Mouse (Mus musculus): ENCODE measurements around the gene Sesn3. TPM values are rescaled to one million over a fixed set of nuclear protein-coding genes. Genes with fewer than 3 reads are reported as not detected.

Sesn3 gene
- polyA plus RNA-seq, 1 experiment from 2014 or later, result 16.9 TPM

- Histone ChIP-seq H3K4me2 (replicated peaks; ENCODE audit: low read depth, low read length) (no peak overlapping the region), H3K4me3 (ENCODE audit: low read length) (no peak overlapping the region), H3K27ac (ENCODE audit: low read length) (peak overlapping the region; percentile 87), H3K9ac (replicated peaks; ENCODE audit: low read length) (no peak overlapping the region), H3K27me3 (ENCODE audit: insufficient read depth, low read length) (no peaks in the 10 kb centered on the region), H3K4me1 (ENCODE audit: insufficient read depth, low read length) (peaks cover 44% of the 10 kb centered on the region), H3K36me3 (ENCODE audit: insufficient read depth, low read length) (no peaks in the 10 kb centered on the region), H3K9me3 (ENCODE audit: low read length) (no peaks in the 10 kb centered on the region)
- 0 out of 2 replicates have a peak, but pooled peaks have one; percentile 39 for ATAC-seq (ENCODE audit: low FRiP score, low TSS enrichment)
- WGBS, result 43% methylated on average over 12 of the region's 12 CpGs
Measured at GRCm38 (mm10) chr9:14247480-14248208, 27.2 kb upstream of the Sesn3 start.

- ATAC-seq (ENCODE audit: low FRiP score, low TSS enrichment), result no peak
- H3K4me3 ChIP-seq (ENCODE audit: low read length), result no peak overlapping the region
- H3K4me2 ChIP-seq (replicated peaks; ENCODE audit: low read depth, low read length), result no peak overlapping the region
- H3K9me3 ChIP-seq (ENCODE audit: low read length), result no peaks in the 10 kb centered on the region
- H3K9ac ChIP-seq (replicated peaks; ENCODE audit: low read length), result no peak overlapping the region
- peaks cover 44% of the 10 kb centered on the region for H3K4me1 ChIP-seq (ENCODE audit: insufficient read depth, low read length)
- peak overlapping the region; percentile 87 for H3K27ac ChIP-seq (ENCODE audit: low read length)
- H3K27me3 ChIP-seq (ENCODE audit: insufficient read depth, low read length), result no peaks in the 10 kb centered on the region
- no peaks in the 10 kb centered on the region for H3K36me3 ChIP-seq (ENCODE audit: insufficient read depth, low read length)
- 51% methylated on average over 3 of the region's 3 CpGs for WGBS
Measured at GRCm38 (mm10) chr9:14248209-14248596, 26.7 kb upstream of the Sesn3 start.

- ATAC-seq (ENCODE audit: low FRiP score, low TSS enrichment), result no peak
- H3K27me3 ChIP-seq (ENCODE audit: insufficient read depth, low read length), result no peaks in the 10 kb centered on the region
- H3K27ac ChIP-seq (ENCODE audit: low read length), result no peak overlapping the region
- WGBS, result 35% methylated on average over 3 of the region's 3 CpGs
- no peaks in the 10 kb centered on the region for H3K36me3 ChIP-seq (ENCODE audit: insufficient read depth, low read length)
- no peak overlapping the region for H3K4me3 ChIP-seq (ENCODE audit: low read length)
- no peaks in the 10 kb centered on the region for H3K4me1 ChIP-seq (ENCODE audit: insufficient read depth, low read length)
- H3K9ac ChIP-seq (replicated peaks; ENCODE audit: low read length), result no peak overlapping the region
- H3K9me3 ChIP-seq (ENCODE audit: low read length), result peaks cover 4% of the 10 kb centered on the region; the same call in 1 of the 2 replicates
- no peak overlapping the region for H3K4me2 ChIP-seq (replicated peaks; ENCODE audit: low read depth, low read length)
Measured at GRCm38 (mm10) chr9:14261150-14261549, 13.7 kb upstream of the Sesn3 start.

GRCm38 (mm10) chr9:14262568-14262972 is 12.3 kb upstream of the Sesn3 start:
- H3K4me2 ChIP-seq (replicated peaks; ENCODE audit: low read depth, low read length), result no peak overlapping the region
- no peaks in the 10 kb centered on the region for H3K4me1 ChIP-seq (ENCODE audit: insufficient read depth, low read length)
- WGBS, result 69% methylated on average over 4 of the region's 4 CpGs
- H3K27me3 ChIP-seq (ENCODE audit: insufficient read depth, low read length), result no peaks in the 10 kb centered on the region
- no peak overlapping the region for H3K9ac ChIP-seq (replicated peaks; ENCODE audit: low read length)
- no peak for ATAC-seq (ENCODE audit: low FRiP score, low TSS enrichment)
- peaks cover 4% of the 10 kb centered on the region; the same call in 1 of the 2 replicates for H3K9me3 ChIP-seq (ENCODE audit: low read length)
- no peak overlapping the region for H3K4me3 ChIP-seq (ENCODE audit: low read length)
- no peak overlapping the region for H3K27ac ChIP-seq (ENCODE audit: low read length)
- H3K36me3 ChIP-seq (ENCODE audit: insufficient read depth, low read length), result no peaks in the 10 kb centered on the region

GRCm38 (mm10) chr9:14266470-14266869 is 8.4 kb upstream of the Sesn3 start:
- whole genome bisulfite sequencing, result 45% methylated on average over 2 of the region's 2 CpGs

GRCm38 (mm10) chr9:14268578-14268977 is 6.3 kb upstream of the Sesn3 start:
- ATAC-seq (ENCODE audit: low FRiP score, low TSS enrichment), result no peak
- whole genome bisulfite sequencing, result 71% methylated on average over 2 of the region's 2 CpGs
- H3K27ac ChIP-seq (ENCODE audit: low read length), result no peak overlapping the region
- H3K4me2 ChIP-seq (replicated peaks; ENCODE audit: low read depth, low read length), result no peak overlapping the region
- H3K4me1 ChIP-seq (ENCODE audit: insufficient read depth, low read length), result no peaks in the 10 kb centered on the region
- H3K4me3 ChIP-seq (ENCODE audit: low read length), result no peak overlapping the region
- no peak overlapping the region for H3K9ac ChIP-seq (replicated peaks; ENCODE audit: low read length)
- no peaks in the 10 kb centered on the region for H3K36me3 ChIP-seq (ENCODE audit: insufficient read depth, low read length)
- no peaks in the 10 kb centered on the region for H3K27me3 ChIP-seq (ENCODE audit: insufficient read depth, low read length)
- peaks cover 4% of the 10 kb centered on the region; the same call in 1 of the 2 replicates for H3K9me3 ChIP-seq (ENCODE audit: low read length)

More at GRCm38 (mm10) chr9:14266470-14266869, 8.4 kb upstream of the Sesn3 start:
- Histone ChIP-seq H3K4me1 (ENCODE audit: insufficient read depth, low read length) (no peaks in the 10 kb centered on the region), H3K4me3 (ENCODE audit: low read length) (no peak overlapping the region), H3K9me3 (ENCODE audit: low read length) (peaks cover 4% of the 10 kb centered on the region; the same call in 1 of the 2 replicates), H3K36me3 (ENCODE audit: insufficient read depth, low read length) (no peaks in the 10 kb centered on the region), H3K27ac (ENCODE audit: low read length) (no peak overlapping the region), H3K27me3 (ENCODE audit: insufficient read depth, low read length) (no peaks in the 10 kb centered on the region), H3K4me2 (replicated peaks; ENCODE audit: low read depth, low read length) (no peak overlapping the region), H3K9ac (replicated peaks; ENCODE audit: low read length) (no peak overlapping the region)
- no peak for ATAC-seq (ENCODE audit: low FRiP score, low TSS enrichment)

GRCm38 (mm10) chr9:14272921-14273320 is 1.9 kb upstream of the Sesn3 start:
- H3K4me2 ChIP-seq (replicated peaks; ENCODE audit: low read depth, low read length), result no peak overlapping the region
- 63% methylated on average over 1 of the region's 1 CpGs for WGBS
- H3K9me3 ChIP-seq (ENCODE audit: low read length), result no peaks in the 10 kb centered on the region
- ATAC-seq (ENCODE audit: low FRiP score, low TSS enrichment), result no peak
- H3K4me1 ChIP-seq (ENCODE audit: insufficient read depth, low read length), result peaks cover 6% of the 10 kb centered on the region; the same call in 1 of the 2 replicates
- no peak overlapping the region for H3K27ac ChIP-seq (ENCODE audit: low read length)
- no peak overlapping the region for H3K4me3 ChIP-seq (ENCODE audit: low read length)
- H3K36me3 ChIP-seq (ENCODE audit: insufficient read depth, low read length), result no peaks in the 10 kb centered on the region
- no peak overlapping the region for H3K9ac ChIP-seq (replicated peaks; ENCODE audit: low read length)
- H3K27me3 ChIP-seq (ENCODE audit: insufficient read depth, low read length), result no peaks in the 10 kb centered on the region

- no peak for ATAC-seq (ENCODE audit: low FRiP score, low TSS enrichment)
- peak overlapping the region; percentile 97 for H3K27ac ChIP-seq (ENCODE audit: low read length)
- peak overlapping the region; percentile 71 for H3K9ac ChIP-seq (replicated peaks; ENCODE audit: low read length)
- peak overlapping the region; percentile 58 for H3K4me2 ChIP-seq (replicated peaks; ENCODE audit: low read depth, low read length)
- WGBS, result 47% methylated on average over 5 of the region's 5 CpGs
- no peaks in the 10 kb centered on the region for H3K36me3 ChIP-seq (ENCODE audit: insufficient read depth, low read length)
- no peaks in the 10 kb centered on the region for H3K9me3 ChIP-seq (ENCODE audit: low read length)
- H3K27me3 ChIP-seq (ENCODE audit: insufficient read depth, low read length), result no peaks in the 10 kb centered on the region
- peaks cover 9% of the 10 kb centered on the region for H3K4me1 ChIP-seq (ENCODE audit: insufficient read depth, low read length)
- peak overlapping the region; percentile 75 for H3K4me3 ChIP-seq (ENCODE audit: low read length)
Measured at GRCm38 (mm10) chr9:14274586-14274985, 281 bp upstream of the Sesn3 start.

GRCm38 (mm10) chr9:14275792-14276480 is 1.1 kb downstream of the Sesn3 start:
- peak overlapping the region; percentile 86 for H3K9ac ChIP-seq (replicated peaks; ENCODE audit: low read length)
- H3K4me2 ChIP-seq (replicated peaks; ENCODE audit: low read depth, low read length), result peak overlapping the region; percentile 67
- peak overlapping the region; percentile 75 for H3K4me3 ChIP-seq (ENCODE audit: low read length)
- under 1% methylated on average over 48 of the region's 54 CpGs for WGBS
- H3K27me3 ChIP-seq (ENCODE audit: insufficient read depth, low read length), result no peaks in the 10 kb centered on the region
- no peaks in the 10 kb centered on the region for H3K9me3 ChIP-seq (ENCODE audit: low read length)
- peak; percentile 99 for ATAC-seq (ENCODE audit: low FRiP score, low TSS enrichment)
- peak overlapping the region; percentile 97 for H3K27ac ChIP-seq (ENCODE audit: low read length)
- peaks cover 9% of the 10 kb centered on the region for H3K4me1 ChIP-seq (ENCODE audit: insufficient read depth, low read length)
- no peaks in the 10 kb centered on the region for H3K36me3 ChIP-seq (ENCODE audit: insufficient read depth, low read length)

Measured in kidney, embryonic 16.5 days (tissue).